ENCODE assay signal across 7 mouse cellular contexts in genomic region chr6:83119734-83120051, GRCm38 (mm10). TPM values are rescaled to one million over a fixed set of nuclear protein-coding genes. Genes with fewer than 3 reads are reported as not detected.
DNase-seq lines count a peak whose midpoint lies in the region; ATAC-seq lines count a peak whose summit lies in the region.

No protein-coding gene starts in this region.

- no peaks in the 10 kb centered on the region for H3K9me3 ChIP-seq in neural tube, embryonic 11.5 days (ENCODE audit: control insufficient read depth, low read length)
- H3K9me3 ChIP-seq in forebrain, embryonic 15.5 days, result no peaks in the 10 kb centered on the region
- no peaks in the 10 kb centered on the region for H3K9me3 ChIP-seq in stomach, embryonic 15.5 days

- H3K4me3 ChIP-seq in neural tube, embryonic 11.5 days (ENCODE audit: low read depth, low read length), result peak overlapping the region; percentile 81; the same call in 1 of the 2 replicates
- peak overlapping the region; percentile 86 for H3K4me3 ChIP-seq in forebrain, embryonic 15.5 days
- no peak overlapping the region; the same call in 1 of the 2 replicates for H3K4me3 ChIP-seq in stomach, embryonic 15.5 days (replicated peaks)

- H3K4me1 ChIP-seq in neural tube, embryonic 11.5 days (ENCODE audit: control insufficient read depth, insufficient read depth, low read length), result peaks cover 39% of the 10 kb centered on the region
- H3K4me1 ChIP-seq in forebrain, embryonic 15.5 days, result peaks cover 66% of the 10 kb centered on the region
- H3K4me1 ChIP-seq in stomach, embryonic 15.5 days, result peaks cover 57% of the 10 kb centered on the region

- DNase-seq in neural tube, embryonic 11.5 days (ENCODE audit: low spot score), result no peak
- no peak for DNase-seq in neural tube, embryonic 10.5 days (ENCODE audit: extremely low spot score, low spot score)
- peak; percentile 31 to 65 for DNase-seq in kidney, postnatal 36 days
- no peak for DNase-seq in thymus, postnatal 36 days
- no peak for DNase-seq in lung, postnatal 25 days (ENCODE audit: low spot score)

- ATAC-seq in neural tube, embryonic 11.5 days (ENCODE audit: insufficient read depth, low FRiP score, low TSS enrichment), result no peak
- ATAC-seq in forebrain, embryonic 15.5 days (replicated peaks), result no peak
- no peak for ATAC-seq in stomach, embryonic 15.5 days (ENCODE audit: insufficient read depth, low FRiP score, low read depth)

- no peaks in the 10 kb centered on the region for H3K27me3 ChIP-seq in neural tube, embryonic 11.5 days (ENCODE audit: control insufficient read depth, insufficient read depth, low read length)
- H3K27me3 ChIP-seq in forebrain, embryonic 15.5 days, result no peaks in the 10 kb centered on the region
- no peaks in the 10 kb centered on the region for H3K27me3 ChIP-seq in stomach, embryonic 15.5 days (replicated peaks)

- no peak overlapping the region for H3K27ac ChIP-seq in neural tube, embryonic 11.5 days (ENCODE audit: low read depth, low read length)
- peak overlapping the region; percentile 95; the same call in 1 of the 2 replicates for H3K27ac ChIP-seq in forebrain, embryonic 15.5 days (replicated peaks)
- no peak overlapping the region for H3K27ac ChIP-seq in stomach, embryonic 15.5 days

- H3K4me2 ChIP-seq in neural tube, embryonic 11.5 days (ENCODE audit: low read depth), result peak overlapping the region; percentile 77
- H3K4me2 ChIP-seq in forebrain, embryonic 15.5 days (replicated peaks), result peak overlapping the region; percentile 95
- H3K4me2 ChIP-seq in stomach, embryonic 15.5 days, result peak overlapping the region; percentile 97; the same call in 1 of the 2 replicates

- peak overlapping the region; percentile 14; the same call in 1 of the 2 replicates for H3K9ac ChIP-seq in neural tube, embryonic 11.5 days (ENCODE audit: low read length)
- peak overlapping the region; percentile 95 for H3K9ac ChIP-seq in forebrain, embryonic 15.5 days (replicated peaks)
- H3K9ac ChIP-seq in stomach, embryonic 15.5 days, result no peak overlapping the region

- 91% methylated on average over 7 of the region's 7 CpGs for WGBS in neural tube, embryonic 11.5 days
- 83% methylated on average over 7 of the region's 7 CpGs for WGBS in forebrain, embryonic 15.5 days
- 78% methylated on average over 7 of the region's 7 CpGs for WGBS in stomach, embryonic 15.5 days

- peaks cover 9% of the 10 kb centered on the region for H3K36me3 ChIP-seq in neural tube, embryonic 11.5 days (ENCODE audit: control insufficient read depth, insufficient read depth, low read length)
- H3K36me3 ChIP-seq in forebrain, embryonic 15.5 days, result peaks cover 25% of the 10 kb centered on the region; the same call in 1 of the 2 replicates
- H3K36me3 ChIP-seq in stomach, embryonic 15.5 days, result peaks cover 18% of the 10 kb centered on the region

RNA-seq across cellular contexts. Expression of gene Wbp1, which starts 1.7 kb away (rescaled TPM):
- 169 and 177 TPM in 2 replicates for polyA plus RNA-seq in neural tube, embryonic 11.5 days (2014; fragmentation: Nextera tagmentation; extraction: Ambion mirVana)
- 229 and 231 TPM in 2 replicates for polyA plus RNA-seq in forebrain, embryonic 15.5 days (2015; fragmentation: Nextera tagmentation; extraction: Ambion mirVana)
- 91.5 and 101 TPM in 2 replicates for polyA plus RNA-seq in stomach, embryonic 15.5 days (2015; fragmentation: Nextera tagmentation; extraction: Ambion mirVana)

RNA-seq across cellular contexts. Expression of gene Mogs, which starts 4.4 kb away (rescaled TPM):
- polyA plus RNA-seq in neural tube, embryonic 11.5 days (2014; fragmentation: Nextera tagmentation; extraction: Ambion mirVana), result 30.5 and 31.9 TPM in 2 replicates
- 24.2 and 26.7 TPM in 2 replicates for polyA plus RNA-seq in forebrain, embryonic 15.5 days (2015; fragmentation: Nextera tagmentation; extraction: Ambion mirVana)
- 53.6 and 58.0 TPM in 2 replicates for polyA plus RNA-seq in stomach, embryonic 15.5 days (2015; fragmentation: Nextera tagmentation; extraction: Ambion mirVana)

RNA-seq across cellular contexts. Expression of gene Ino80b, which starts 5.5 kb away (rescaled TPM):
- 19.8 and 23.4 TPM in 2 replicates for polyA plus RNA-seq in neural tube, embryonic 11.5 days (2014; fragmentation: Nextera tagmentation; extraction: Ambion mirVana)
- 15.6 and 16.5 TPM in 2 replicates for polyA plus RNA-seq in forebrain, embryonic 15.5 days (2015; fragmentation: Nextera tagmentation; extraction: Ambion mirVana)
- polyA plus RNA-seq in stomach, embryonic 15.5 days (2015; fragmentation: Nextera tagmentation; extraction: Ambion mirVana), result 11.3 and 11.4 TPM in 2 replicates

RNA-seq across cellular contexts. Expression of gene Mrpl53, which starts 10.9 kb away (rescaled TPM):
- 118 and 123 TPM in 2 replicates for polyA plus RNA-seq in neural tube, embryonic 11.5 days (2014; fragmentation: Nextera tagmentation; extraction: Ambion mirVana)
- polyA plus RNA-seq in forebrain, embryonic 15.5 days (2015; fragmentation: Nextera tagmentation; extraction: Ambion mirVana), result 121 and 126 TPM in 2 replicates
- 122 and 136 TPM in 2 replicates for polyA plus RNA-seq in stomach, embryonic 15.5 days (2015; fragmentation: Nextera tagmentation; extraction: Ambion mirVana)

RNA-seq across cellular contexts. Expression of gene Rtkn, which starts 15.6 kb away (rescaled TPM):
- polyA plus RNA-seq in neural tube, embryonic 11.5 days (2014; fragmentation: Nextera tagmentation; extraction: Ambion mirVana), result 20.6 and 22.1 TPM in 2 replicates
- 6.1 and 7.0 TPM in 2 replicates for polyA plus RNA-seq in forebrain, embryonic 15.5 days (2015; fragmentation: Nextera tagmentation; extraction: Ambion mirVana)
- 31.3 and 31.9 TPM in 2 replicates for polyA plus RNA-seq in stomach, embryonic 15.5 days (2015; fragmentation: Nextera tagmentation; extraction: Ambion mirVana)

Comparison
In these comparisons a context has a peak if more than half of its experiments do, and no peak if none do; other contexts are left out.
1. DNase-seq: peak in kidney, postnatal 36 days (2 of 2); none in neural tube, embryonic 11.5 days (single experiment), neural tube, embryonic 10.5 days (single experiment), thymus, postnatal 36 days (0 of 2) and lung, postnatal 25 days (single experiment).
2. Peak in every context shown above with its lines, with median percentiles within 50 percentile points of each other: H3K4me2 ChIP-seq.